Mouse (Mus musculus) limb, embryonic 14.5 days (tissue): ENCODE data around the gene Rap1gap. TPM values are rescaled to one million over a fixed set of nuclear protein-coding genes. Genes with fewer than 3 reads are reported as not detected.

Source experiments
- ATAC-seq: fragments of 200-750 bp; cut with Nextera tagmentation; 2 replicates; pipeline ENCODE4 v1.8.0; 2017; ENCODE audit warnings: low read depth, moderate number of reproducible peaks, moderate TSS enrichment; ENCODE audit not compliant: low FRiP score
- DNase-seq: peaks from one replicate; pipeline ENCODE4 v3.0.0-alpha.2; 2015; ENCODE audit warnings: low spot score
- H3K27ac ChIP-seq: fragments of 300-500 bp; sonication (generic); replicated peaks from 2 replicates; pipeline ENCODE4 v1.5.1; 2014; ENCODE audit warnings: low read depth, mild to moderate bottlenecking, low read length, moderate library complexity, mixed read lengths
- H3K27me3 ChIP-seq: fragments of 300-500 bp; sonication (generic); 2 replicates; pipeline ENCODE4 v1.6.1; 2014; ENCODE audit warnings: low read length, mixed read lengths; ENCODE audit not compliant: control insufficient read depth, insufficient read depth
- H3K36me3 ChIP-seq: fragments of 300-500 bp; sonication (generic); 2 replicates; pipeline ENCODE4 v1.6.1; 2014; ENCODE audit warnings: mild to moderate bottlenecking, low read length, moderate library complexity, mixed read lengths; ENCODE audit not compliant: control insufficient read depth, insufficient read depth
- H3K4me1 ChIP-seq: fragments of 300-500 bp; sonication (generic); 2 replicates; pipeline ENCODE4 v1.6.1; 2014; ENCODE audit warnings: antibody characterized with exemption, low read length, mixed read lengths; ENCODE audit not compliant: control insufficient read depth, insufficient read depth
- H3K4me2 ChIP-seq: fragments of 300-500 bp; sonication (generic); replicated peaks from 2 replicates; pipeline ENCODE4 v1.6.1; 2014; ENCODE audit warnings: low read depth, mild to moderate bottlenecking, low read length, moderate library complexity; ENCODE audit not compliant: severe bottlenecking
- H3K4me3 ChIP-seq: fragments of 300-500 bp; sonication (generic); replicated peaks from 2 replicates; pipeline ENCODE4 v1.5.1; 2014; ENCODE audit warnings: low read length
- H3K9ac ChIP-seq: fragments of 300-500 bp; sonication (generic); 2 replicates; pipeline ENCODE4 v1.6.1; 2014; ENCODE audit warnings: mild to moderate bottlenecking, low read depth, low read length, moderate library complexity; ENCODE audit not compliant: severe bottlenecking
- H3K9me3 ChIP-seq: fragments of 300-500 bp; sonication (generic); 2 replicates; pipeline ENCODE4 v1.6.1; 2016; ENCODE audit warnings: low read length; ENCODE audit not compliant: control insufficient read depth
- POLR2A ChIP-seq: fragments of 200-500 bp; IDR thresholded peaks from 2 replicates; pipeline ENCODE4 v1.8.0; 2012; ENCODE audit warnings: inconsistent platforms, mild to moderate bottlenecking, moderate library complexity, borderline replicate concordance; ENCODE audit not compliant: insufficient read depth, insufficient read length; ENCODE audit errors: extremely low read depth
- WGBS: fragments of 180-500 bp; shearing (Covaris S2); extraction: QIAGEN DNeasy Blood & Tissue Kit; methylation state at CpG from one replicate; pipeline ENCODE4 v1.1.7; 2014; 5-methylcytosine and 5-hydroxymethylcytosine counted together
- polyA plus RNA-seq, 2 experiments: library from polyadenylated mRNA; depleted of rRNA in 1 of 2; stranded (reverse) in 1 of 2; unstranded in 1 of 2; fragments of >200 nt; fragmentation: Nextera tagmentation in 1 of 2; extraction: Ambion mirVana in 1 of 2; gene quantifications; 2 replicates each; pipeline versions ENCODE4 v1.2.1 to v1.2.3; 2012 to 2014

Gene Rap1gap
- polyA plus RNA-seq, 2 experiments = 11.9 to 35.2 TPM

DNA sequence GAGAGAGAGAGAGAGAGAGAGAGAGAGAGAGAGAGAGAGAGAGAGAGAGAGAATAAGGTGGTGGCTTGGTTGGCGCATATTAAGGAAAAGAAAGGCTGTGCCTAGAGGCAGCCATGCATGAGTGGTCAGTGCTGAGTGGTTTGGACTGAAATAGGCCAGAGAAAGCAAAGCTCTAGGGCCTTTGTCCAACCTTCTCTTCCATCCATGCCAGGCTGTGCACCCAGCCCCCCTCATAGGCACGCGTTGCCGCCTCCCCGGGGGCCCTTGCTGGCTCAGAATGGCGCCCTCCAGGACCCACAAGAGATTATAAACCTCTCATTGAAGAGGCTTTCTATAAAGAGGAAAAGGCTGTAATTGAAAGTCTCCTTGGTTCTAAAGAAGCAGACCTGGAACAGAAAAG lies 3.0 kb upstream of the Rap1gap start:
- 81% methylated on average over 6 of the region's 6 CpGs for WGBS
- no peak overlapping the region for H3K27ac ChIP-seq

DNA sequence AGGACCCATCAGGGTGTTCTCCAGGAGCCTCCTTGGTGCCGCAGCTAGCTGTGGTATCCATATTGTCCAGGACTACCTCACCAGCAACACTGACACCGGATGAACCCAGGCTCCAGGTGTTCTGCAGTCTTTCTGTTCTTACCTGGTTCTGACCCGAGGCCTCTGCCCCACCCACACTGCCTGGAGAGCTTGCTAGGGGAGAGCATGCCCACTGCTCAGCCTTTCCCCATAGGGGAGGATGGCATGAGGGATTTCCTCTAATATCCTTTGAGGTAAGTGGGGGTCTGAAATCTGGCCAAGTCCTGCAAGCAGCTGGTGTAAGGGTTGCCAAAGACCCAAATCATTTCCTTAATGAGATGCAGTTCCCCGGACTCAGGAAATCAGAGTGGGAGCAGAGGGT lies 1.0 kb upstream of the Rap1gap start:
- Histone ChIP-seq H3K9ac (no peak overlapping the region), H3K9me3 (no peaks in the 10 kb centered on the region), H3K27ac (no peak overlapping the region), H3K4me3 (no peak overlapping the region), H3K4me1 (0 out of 2 replicates have a peak, but pooled peaks cover 3% of the 10 kb centered on the region), H3K4me2 (no peak overlapping the region), H3K27me3 (peaks cover 20% of the 10 kb centered on the region), H3K36me3 (no peaks in the 10 kb centered on the region)
- no peak for DNase-seq
- ATAC-seq = no peak
- no peak for TF ChIP-seq POLR2A
- 71% methylated on average over 4 of the region's 4 CpGs for WGBS

More for the DNA sequence above, 3.0 kb upstream of the Rap1gap start:
- TF ChIP-seq POLR2A = no peak
- no peak overlapping the region for H3K4me3 ChIP-seq
- DNase-seq = no peak
- no peak for ATAC-seq
- 0 out of 2 replicates have a peak, but pooled peaks cover 3% of the 10 kb centered on the region for H3K4me1 ChIP-seq
- no peak overlapping the region for H3K4me2 ChIP-seq
- peaks cover 17% of the 10 kb centered on the region for H3K36me3 ChIP-seq
- no peak overlapping the region for H3K9ac ChIP-seq
- H3K9me3 ChIP-seq = no peaks in the 10 kb centered on the region
- peaks cover 20% of the 10 kb centered on the region for H3K27me3 ChIP-seq

DNA sequence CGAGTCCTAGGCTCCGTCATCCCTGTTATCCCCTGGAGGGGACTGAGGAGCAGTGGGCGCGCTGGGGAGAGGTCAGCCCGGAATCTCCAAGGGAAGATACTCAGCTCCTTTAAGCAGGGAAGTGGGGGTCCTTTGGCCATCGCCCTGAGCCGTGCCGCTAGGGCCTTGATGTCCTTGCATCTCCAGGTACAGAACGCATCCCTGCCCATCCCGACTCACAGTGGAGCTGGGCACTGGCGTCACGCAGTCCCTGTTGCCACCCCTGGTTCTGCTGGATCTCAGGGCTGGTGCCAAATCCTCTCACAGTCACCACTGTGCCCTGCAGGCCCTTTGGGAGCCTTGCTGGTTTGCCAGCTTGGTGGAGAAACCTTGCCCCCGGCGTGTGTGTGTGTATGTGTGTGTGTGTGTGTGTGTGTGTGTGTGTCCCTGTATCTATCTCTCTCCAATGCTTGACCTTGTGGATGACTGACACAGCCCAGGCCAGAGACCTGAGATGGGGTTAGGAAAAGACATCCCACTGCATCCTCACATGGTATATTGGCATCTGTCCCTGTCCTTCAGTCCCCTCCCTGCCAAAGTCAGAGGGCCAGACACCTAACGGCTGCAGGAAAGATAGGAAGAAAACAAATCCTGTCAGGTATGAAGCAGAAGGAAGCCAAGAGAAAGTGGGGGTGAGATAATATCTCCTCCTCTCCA lies 602 bp downstream of the Rap1gap start:
- Histone ChIP-seq H3K9ac (peak overlapping the region; percentile 57), H3K4me2 (peak overlapping the region; percentile 95), H3K4me3 (peak overlapping the region; percentile 49), H3K27ac (no peak overlapping the region), H3K9me3 (no peaks in the 10 kb centered on the region), H3K36me3 (no peaks in the 10 kb centered on the region), H3K4me1 (0 out of 2 replicates have a peak, but pooled peaks cover 3% of the 10 kb centered on the region), H3K27me3 (peaks cover 20% of the 10 kb centered on the region)
- no peak for DNase-seq
- no peak for TF ChIP-seq POLR2A
- 22% methylated on average over 10 of the region's 15 CpGs for WGBS
- no peak for ATAC-seq

DNA sequence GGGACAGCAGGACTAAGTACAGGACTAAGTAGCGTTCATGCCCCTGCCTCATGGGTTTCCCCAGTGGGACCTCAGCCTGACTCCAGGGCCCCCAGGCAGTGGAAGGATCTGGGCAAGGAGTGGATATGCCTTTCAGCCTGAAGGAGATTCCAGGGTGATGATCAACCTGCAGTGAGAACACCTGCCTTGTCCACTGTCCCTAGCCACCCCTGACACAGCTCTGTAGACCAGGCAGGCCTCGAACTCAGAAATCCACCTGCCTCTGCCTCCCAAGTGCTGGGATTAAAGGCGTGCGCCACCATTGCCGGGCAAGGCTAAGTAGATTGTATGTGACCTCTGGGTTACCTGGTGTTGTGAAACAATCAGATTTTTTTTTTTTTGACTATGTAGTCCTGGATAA lies 1.3 kb downstream of the Rap1gap start:
- no peak for TF ChIP-seq POLR2A
- no peak overlapping the region for H3K9ac ChIP-seq
- DNase-seq (no peak), ATAC-seq (no peak)
- H3K4me1 ChIP-seq = 0 out of 2 replicates have a peak, but pooled peaks cover 3% of the 10 kb centered on the region
- no peak overlapping the region for H3K4me3 ChIP-seq
- no peaks in the 10 kb centered on the region for H3K9me3 ChIP-seq
- WGBS = 92% methylated on average over 5 of the region's 5 CpGs
- no peaks in the 10 kb centered on the region for H3K36me3 ChIP-seq
- no peak overlapping the region for H3K27ac ChIP-seq
- peaks cover 20% of the 10 kb centered on the region for H3K27me3 ChIP-seq
- H3K4me2 ChIP-seq = no peak overlapping the region

DNA sequence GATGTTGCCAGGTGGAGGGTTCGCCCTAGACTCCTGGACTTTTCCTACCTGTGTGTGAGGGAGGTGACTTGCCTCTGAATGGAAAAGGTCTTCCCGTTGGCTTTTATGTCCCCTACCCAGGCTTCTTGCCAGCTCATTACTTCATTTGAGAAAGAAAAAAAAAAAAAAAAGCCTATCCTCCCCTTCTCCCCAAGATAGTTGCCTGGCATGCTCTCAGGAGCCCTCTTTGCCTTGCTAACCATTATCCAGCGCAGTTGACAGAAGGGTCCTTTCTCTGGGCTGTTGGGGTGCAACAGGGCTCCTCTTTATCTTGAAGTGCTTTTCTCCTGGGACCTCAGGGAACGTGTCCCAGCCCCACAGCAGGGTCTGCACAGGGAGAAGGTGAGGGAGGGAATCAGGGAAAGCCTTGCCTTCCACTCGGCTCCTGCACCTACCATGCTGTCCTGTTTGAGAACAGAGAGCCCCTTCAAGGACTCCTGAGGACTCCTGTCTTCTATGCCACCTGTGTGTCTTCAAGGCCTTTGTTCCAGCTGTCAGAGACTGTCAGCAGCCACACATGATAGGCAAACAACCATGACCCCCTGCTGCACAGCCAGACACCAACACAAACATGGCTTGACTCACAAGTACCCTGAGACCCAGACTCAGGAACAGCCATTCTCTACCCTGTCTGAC lies 1.9 kb downstream of the Rap1gap start:
- DNase-seq (no peak), ATAC-seq (no peak)
- Histone ChIP-seq H3K4me2 (no peak overlapping the region), H3K4me3 (no peak overlapping the region), H3K9me3 (no peaks in the 10 kb centered on the region), H3K4me1 (0 out of 2 replicates have a peak, but pooled peaks cover 3% of the 10 kb centered on the region), H3K27ac (no peak overlapping the region), H3K27me3 (peaks cover 20% of the 10 kb centered on the region), H3K36me3 (no peaks in the 10 kb centered on the region), H3K9ac (no peak overlapping the region)
- 61% methylated on average over 5 of the region's 5 CpGs for WGBS
- TF ChIP-seq POLR2A = no peak
